Mouse (Mus musculus) olfactory bulb, adult 2 months (tissue): Measurements from ENCODE around the gene Tmem114.

Experiments used
- CTCF ChIP-seq: fragments of 200-500 bp; IDR thresholded peaks from 2 replicates; pipeline ENCODE4 v1.5.1; 2012; ENCODE audit warnings: low read depth, mild to moderate bottlenecking, low read length, moderate library complexity; ENCODE audit not compliant: insufficient read depth
- POLR2A ChIP-seq: fragments of 200-500 bp; IDR thresholded peaks from 2 replicates; pipeline ENCODE4 v1.6.1; 2012; ENCODE audit warnings: mild to moderate bottlenecking, low read depth, low read length, moderate library complexity; ENCODE audit not compliant: insufficient read depth

DNA sequence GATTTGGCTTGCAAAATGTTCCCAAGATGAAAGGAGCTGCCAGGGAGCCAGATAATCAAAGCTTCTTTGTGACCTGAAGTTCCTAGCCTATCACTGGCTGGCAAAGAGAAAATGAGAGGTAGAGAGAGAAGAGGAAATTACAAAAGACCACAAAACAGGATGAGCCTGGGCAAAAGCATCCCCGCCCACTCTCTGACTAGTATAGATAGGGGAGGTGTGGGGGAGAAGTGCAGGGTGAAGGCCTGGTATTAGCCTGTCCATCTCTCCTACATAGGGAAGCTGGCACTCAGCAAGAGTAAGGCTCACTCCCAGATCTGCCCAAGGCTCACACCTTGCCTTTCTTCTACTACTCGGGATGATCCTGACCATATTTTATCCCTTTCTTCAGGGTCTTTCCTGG, 30.3 kb upstream of the Tmem114 start:
- TF ChIP-seq CTCF, result no peak
- TF ChIP-seq POLR2A, result no peak
